Mouse (Mus musculus): ENCODE data around the gene Epas1. TPM values are rescaled to one million over a fixed set of nuclear protein-coding genes. Genes with fewer than 3 reads are reported as not detected.
A peak's percentile ranks its signal among the peaks of the same experiment; 100 is the strongest.

Epas1 gene
- polyA plus RNA-seq, 1 experiment from 2014 or later: 2.8 TPM

- H3K9me3 ChIP-seq: no peaks in the 10 kb centered on the region
- H3K4me1 ChIP-seq: 0 out of 2 replicates have a peak, but pooled peaks cover 9% of the 10 kb centered on the region
- no peak for ATAC-seq (ENCODE audit: low FRiP score)
- H3K27me3 ChIP-seq: no peaks in the 10 kb centered on the region
- no peaks in the 10 kb centered on the region for H3K36me3 ChIP-seq (replicated peaks)
- no peak overlapping the region for H3K9ac ChIP-seq
- H3K27ac ChIP-seq: peak overlapping the region; percentile 31; the same call in 1 of the 2 replicates
- H3K4me3 ChIP-seq (replicated peaks): no peak overlapping the region
- no peak overlapping the region for H3K4me2 ChIP-seq
- WGBS: 79% methylated on average over 12 of the region's 12 CpGs
These were observed 47.0 kb downstream of the Epas1 start for GRCm38 (mm10) chr17:86800535-86800934.

GRCm38 (mm10) chr17:86801213-86801815, 47.8 kb downstream of the Epas1 start:
- Histone ChIP-seq H3K4me3 (replicated peaks) (no peak overlapping the region), H3K9me3 (no peaks in the 10 kb centered on the region), H3K36me3 (replicated peaks) (no peaks in the 10 kb centered on the region), H3K27me3 (no peaks in the 10 kb centered on the region), H3K4me2 (no peak overlapping the region), H3K4me1 (0 out of 2 replicates have a peak, but pooled peaks cover 9% of the 10 kb centered on the region), H3K9ac (no peak overlapping the region), H3K27ac (no peak overlapping the region)
- ATAC-seq (ENCODE audit: low FRiP score): no peak
- WGBS: 77% methylated on average over 11 of the region's 11 CpGs

- Histone ChIP-seq H3K27me3 (no peaks in the 10 kb centered on the region), H3K4me1 (0 out of 2 replicates have a peak, but pooled peaks cover 9% of the 10 kb centered on the region), H3K27ac (no peak overlapping the region), H3K4me2 (no peak overlapping the region), H3K4me3 (replicated peaks) (no peak overlapping the region), H3K9ac (no peak overlapping the region), H3K9me3 (no peaks in the 10 kb centered on the region), H3K36me3 (replicated peaks) (no peaks in the 10 kb centered on the region)
- WGBS: 76% methylated on average over 9 of the region's 9 CpGs
- no peak for ATAC-seq (ENCODE audit: low FRiP score)
These were observed 48.4 kb downstream of the Epas1 start for GRCm38 (mm10) chr17:86801876-86802275.

- no peak overlapping the region for H3K4me2 ChIP-seq
- no peak overlapping the region for H3K4me3 ChIP-seq (replicated peaks)
- no peaks in the 10 kb centered on the region for H3K9me3 ChIP-seq
- no peaks in the 10 kb centered on the region for H3K27me3 ChIP-seq
- whole genome bisulfite sequencing: 81% methylated on average over 9 of the region's 9 CpGs
- no peaks in the 10 kb centered on the region for H3K36me3 ChIP-seq (replicated peaks)
- 0 out of 2 replicates have a peak, but pooled peaks cover 9% of the 10 kb centered on the region for H3K4me1 ChIP-seq
- ATAC-seq (ENCODE audit: low FRiP score): no peak
- H3K27ac ChIP-seq: no peak overlapping the region
- H3K9ac ChIP-seq: no peak overlapping the region
These were observed 49.0 kb downstream of the Epas1 start for GRCm38 (mm10) chr17:86802351-86802985.

GRCm38 (mm10) chr17:86803147-86803546, 49.6 kb downstream of the Epas1 start:
- H3K4me3 ChIP-seq (replicated peaks): no peak overlapping the region
- no peak overlapping the region for H3K9ac ChIP-seq
- WGBS: 86% methylated on average over 10 of the region's 10 CpGs
- H3K4me2 ChIP-seq: no peak overlapping the region
- H3K27ac ChIP-seq: no peak overlapping the region
- H3K36me3 ChIP-seq (replicated peaks): no peaks in the 10 kb centered on the region
- 0 out of 2 replicates have a peak, but pooled peaks cover 9% of the 10 kb centered on the region for H3K4me1 ChIP-seq
- ATAC-seq (ENCODE audit: low FRiP score): no peak
- no peaks in the 10 kb centered on the region for H3K27me3 ChIP-seq
- no peaks in the 10 kb centered on the region for H3K9me3 ChIP-seq

GRCm38 (mm10) chr17:86803653-86804052, 50.2 kb downstream of the Epas1 start:
- H3K27me3 ChIP-seq: no peaks in the 10 kb centered on the region
- WGBS: 88% methylated on average over 5 of the region's 5 CpGs
- no peaks in the 10 kb centered on the region for H3K36me3 ChIP-seq (replicated peaks)
- no peak overlapping the region for H3K27ac ChIP-seq
- no peaks in the 10 kb centered on the region for H3K9me3 ChIP-seq
- no peak overlapping the region for H3K4me2 ChIP-seq
- H3K9ac ChIP-seq: no peak overlapping the region
- H3K4me1 ChIP-seq: 0 out of 2 replicates have a peak, but pooled peaks cover 9% of the 10 kb centered on the region
- no peak for ATAC-seq (ENCODE audit: low FRiP score)
- no peak overlapping the region for H3K4me3 ChIP-seq (replicated peaks)

- H3K9ac ChIP-seq: no peak overlapping the region
- 0 out of 2 replicates have a peak, but pooled peaks cover 3% of the 10 kb centered on the region for H3K4me1 ChIP-seq
- no peaks in the 10 kb centered on the region for H3K36me3 ChIP-seq (replicated peaks)
- no peaks in the 10 kb centered on the region; the same call in 1 of the 2 replicates for H3K27me3 ChIP-seq
- H3K9me3 ChIP-seq: no peaks in the 10 kb centered on the region
- ATAC-seq (ENCODE audit: low FRiP score): no peak
- H3K27ac ChIP-seq: no peak overlapping the region
- H3K4me3 ChIP-seq (replicated peaks): no peak overlapping the region
- H3K4me2 ChIP-seq: no peak overlapping the region
- 0% methylated on average over 4 of the region's 4 CpGs for WGBS
These were observed 58.5 kb downstream of the Epas1 start for GRCm38 (mm10) chr17:86812029-86812428.

GRCm38 (mm10) chr17:86814320-86814719, 60.8 kb downstream of the Epas1 start:
- Histone ChIP-seq H3K9ac (no peak overlapping the region), H3K4me3 (replicated peaks) (no peak overlapping the region), H3K27me3 (no peaks in the 10 kb centered on the region; the same call in 1 of the 2 replicates), H3K4me2 (no peak overlapping the region), H3K27ac (no peak overlapping the region), H3K9me3 (no peaks in the 10 kb centered on the region), H3K4me1 (0 out of 2 replicates have a peak, but pooled peaks cover 3% of the 10 kb centered on the region), H3K36me3 (replicated peaks) (no peaks in the 10 kb centered on the region)
- no peak for ATAC-seq (ENCODE audit: low FRiP score)
- WGBS: 35% methylated on average over 1 of the region's 1 CpGs

GRCm38 (mm10) chr17:86815016-86815865, 61.7 kb downstream of the Epas1 start:
- Histone ChIP-seq H3K9ac (no peak overlapping the region), H3K27ac (no peak overlapping the region), H3K4me3 (replicated peaks) (no peak overlapping the region), H3K9me3 (no peaks in the 10 kb centered on the region), H3K27me3 (no peaks in the 10 kb centered on the region; the same call in 1 of the 2 replicates), H3K4me1 (0 out of 2 replicates have a peak, but pooled peaks cover 3% of the 10 kb centered on the region), H3K36me3 (replicated peaks) (no peaks in the 10 kb centered on the region), H3K4me2 (no peak overlapping the region)
- no peak for ATAC-seq (ENCODE audit: low FRiP score)
- 90% methylated on average over 24 of the region's 24 CpGs for WGBS

GRCm38 (mm10) chr17:86822017-86822737, 68.7 kb downstream of the Epas1 start:
- ATAC-seq (ENCODE audit: low FRiP score): no peak
- H3K27me3 ChIP-seq: no peaks in the 10 kb centered on the region
- no peaks in the 10 kb centered on the region for H3K9me3 ChIP-seq
- no peak overlapping the region for H3K4me2 ChIP-seq
- no peak overlapping the region for H3K4me3 ChIP-seq (replicated peaks)
- WGBS: 93% methylated on average over 8 of the region's 8 CpGs
- H3K27ac ChIP-seq: no peak overlapping the region
- no peaks in the 10 kb centered on the region for H3K4me1 ChIP-seq
- no peaks in the 10 kb centered on the region for H3K36me3 ChIP-seq (replicated peaks)
- H3K9ac ChIP-seq: no peak overlapping the region

- Histone ChIP-seq H3K9me3 (no peaks in the 10 kb centered on the region), H3K9ac (no peak overlapping the region), H3K4me2 (no peak overlapping the region), H3K36me3 (replicated peaks) (no peaks in the 10 kb centered on the region), H3K27ac (no peak overlapping the region), H3K27me3 (no peaks in the 10 kb centered on the region), H3K4me3 (replicated peaks) (no peak overlapping the region), H3K4me1 (no peaks in the 10 kb centered on the region)
- whole genome bisulfite sequencing: 91% methylated on average over 18 of the region's 18 CpGs
- no peak for ATAC-seq (ENCODE audit: low FRiP score)
These were observed 71.1 kb downstream of the Epas1 start for GRCm38 (mm10) chr17:86824502-86825162.
